ENCODE assay signal across 8 mouse cellular contexts in the genomic region with DNA sequence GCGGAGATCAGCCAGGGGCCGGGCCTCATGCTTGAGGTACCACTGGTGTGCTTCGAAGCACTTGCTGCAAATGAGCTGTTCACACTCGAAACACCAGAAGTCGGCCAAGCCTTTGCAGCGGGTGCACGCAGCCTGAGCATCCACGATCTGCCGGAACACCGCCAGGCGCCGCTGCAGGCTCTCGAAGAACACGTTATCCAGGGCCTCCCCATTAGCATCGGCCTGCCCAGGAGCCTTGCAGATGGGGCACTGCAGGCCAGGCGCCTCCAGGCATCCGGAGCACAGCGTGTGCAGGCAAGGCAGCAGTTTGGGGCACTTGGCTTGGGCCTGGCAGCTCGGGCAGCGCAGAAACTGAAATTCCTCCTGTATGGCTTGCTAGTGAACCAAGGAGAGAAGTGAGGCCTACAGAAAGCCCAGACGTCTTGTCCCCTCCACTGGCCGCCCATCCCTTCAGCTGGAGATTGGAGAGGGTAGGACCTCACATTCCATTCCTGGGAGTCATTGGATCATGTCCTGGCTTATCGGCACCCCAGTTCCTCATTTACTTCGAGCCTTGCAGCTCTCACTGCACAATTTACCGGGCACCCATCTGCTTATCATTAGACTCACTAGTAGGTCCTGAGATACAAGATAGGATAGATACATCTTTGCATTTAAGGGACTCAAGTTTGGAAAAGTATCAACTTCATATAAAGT. TPM values are rescaled to one million over a fixed set of nuclear protein-coding genes. Genes with fewer than 3 reads are reported as not detected.
DNase-seq lines count a peak whose midpoint lies in the region; ATAC-seq and TF ChIP-seq lines count a peak whose summit lies in the region.

No protein-coding gene starts in this region.

- TF ChIP-seq EP300 in ES-Bruce4 (IDR thresholded peaks at IDR 0.05; ENCODE audit: insufficient read depth, low read depth, low read length), result peak; percentile 62; the same call in 1 of the 2 replicates
- no peak for TF ChIP-seq EP300 in liver, postnatal 0 days (IDR thresholded peaks at IDR 0.05; ENCODE audit: low read depth)

- ATAC-seq in forebrain, embryonic 14.5 days, result peak; percentile 88
- ATAC-seq in liver, postnatal 0 days, result peak; percentile 77
- ATAC-seq in neural tube, embryonic 14.5 days (ENCODE audit: low read depth), result peak; percentile 87

- no peaks in the 10 kb centered on the region for H3K27me3 ChIP-seq in ES-Bruce4 (ENCODE audit: control insufficient read depth, insufficient read depth, low read length, poor library complexity, severe bottlenecking)
- H3K27me3 ChIP-seq in forebrain, embryonic 14.5 days (replicated peaks; ENCODE audit: control insufficient read depth, insufficient read depth, low read length), result no peaks in the 10 kb centered on the region
- H3K27me3 ChIP-seq in liver, postnatal 0 days (ENCODE audit: insufficient read depth, low read length), result no peaks in the 10 kb centered on the region
- H3K27me3 ChIP-seq in neural tube, embryonic 14.5 days (ENCODE audit: control insufficient read depth, insufficient read depth, low read length), result no peaks in the 10 kb centered on the region

- H3K9me3 ChIP-seq in ES-Bruce4 (replicated peaks; ENCODE audit: control insufficient read depth, insufficient read depth, low read length, poor library complexity, severe bottlenecking), result no peaks in the 10 kb centered on the region
- no peaks in the 10 kb centered on the region for H3K9me3 ChIP-seq in forebrain, embryonic 14.5 days (replicated peaks; ENCODE audit: control insufficient read depth, low read length)
- no peaks in the 10 kb centered on the region for H3K9me3 ChIP-seq in liver, postnatal 0 days (ENCODE audit: low read length)
- no peaks in the 10 kb centered on the region for H3K9me3 ChIP-seq in neural tube, embryonic 14.5 days (ENCODE audit: control insufficient read depth, low read length)

- peak overlapping the region; percentile 78 for H3K4me3 ChIP-seq in ES-Bruce4 (ENCODE audit: low read depth, low read length)
- H3K4me3 ChIP-seq in forebrain, embryonic 14.5 days (ENCODE audit: low read depth, low read length), result no peak overlapping the region
- peak overlapping the region; percentile 80 for H3K4me3 ChIP-seq in liver, postnatal 0 days (ENCODE audit: low read depth, low read length)
- no peak overlapping the region for H3K4me3 ChIP-seq in neural tube, embryonic 14.5 days (ENCODE audit: low read depth, low read length)

- intact Hi-C loops in heart, postnatal 14 days (cut with DNase I), result loop anchor here (1.0 to 2.0 kb wide), 2 partner anchors 22 to 33 kb away; no protein-coding TSS in a partner anchor

- peak overlapping the region; percentile 89 for H3K9ac ChIP-seq in ES-Bruce4 (ENCODE audit: low read depth, poor library complexity, severe bottlenecking)
- peak overlapping the region; percentile 52 for H3K9ac ChIP-seq in forebrain, embryonic 14.5 days (ENCODE audit: low read length)
- H3K9ac ChIP-seq in liver, postnatal 0 days (replicated peaks), result peak overlapping the region; percentile 86
- peak overlapping the region; percentile 41 for H3K9ac ChIP-seq in neural tube, embryonic 14.5 days (replicated peaks; ENCODE audit: low read depth, low read length)

- TF ChIP-seq POLR2A in ES-Bruce4 (IDR thresholded peaks at IDR 0.05; ENCODE audit: insufficient read depth, low read length), result no peak

- peak overlapping the region; percentile 41 for H3K4me2 ChIP-seq in forebrain, embryonic 14.5 days (ENCODE audit: low read length)
- H3K4me2 ChIP-seq in liver, postnatal 0 days (ENCODE audit: low read depth, low read length), result peak overlapping the region; percentile 84
- H3K4me2 ChIP-seq in neural tube, embryonic 14.5 days (ENCODE audit: low read depth, low read length), result peak overlapping the region; percentile 33

- peak; percentile 72 for DNase-seq in cerebellum, adult 11 months
- peak; percentile 90 for DNase-seq in forebrain, embryonic 14.5 days (ENCODE audit: low spot score)
- peak; percentile 85 to 86 for DNase-seq in heart, postnatal 14 days
- DNase-seq in layer of hippocampus, adult 11-12 months (ENCODE audit: low spot score), result peak; percentile 79
- peak; percentile 88 for DNase-seq in liver, postnatal 0 days
- peak; percentile 91 for DNase-seq in testis, postnatal 10 days (ENCODE audit: low spot score)

- H3K4me1 ChIP-seq in ES-Bruce4 (ENCODE audit: control insufficient read depth, insufficient read depth, low read length), result no peaks in the 10 kb centered on the region
- H3K4me1 ChIP-seq in forebrain, embryonic 14.5 days (ENCODE audit: control insufficient read depth, insufficient read depth, low read length), result peaks cover 10% of the 10 kb centered on the region
- H3K4me1 ChIP-seq in liver, postnatal 0 days (ENCODE audit: insufficient read depth), result peaks cover 41% of the 10 kb centered on the region
- H3K4me1 ChIP-seq in neural tube, embryonic 14.5 days (ENCODE audit: control insufficient read depth, insufficient read depth, low read length), result peaks cover 12% of the 10 kb centered on the region

- TF ChIP-seq CTCF in ES-Bruce4 (IDR thresholded peaks at IDR 0.05; ENCODE audit: low read depth, low read length), result peak; percentile 75
- TF ChIP-seq CTCF in liver, postnatal 0 days (IDR thresholded peaks at IDR 0.05; ENCODE audit: low read depth), result peak; percentile 95

- H3K36me3 ChIP-seq in ES-Bruce4 (ENCODE audit: control insufficient read depth, insufficient read depth, low read length, poor library complexity, severe bottlenecking), result peaks cover 32% of the 10 kb centered on the region
- H3K36me3 ChIP-seq in forebrain, embryonic 14.5 days (ENCODE audit: control insufficient read depth, insufficient read depth, low read length), result no peaks in the 10 kb centered on the region
- H3K36me3 ChIP-seq in liver, postnatal 0 days (replicated peaks; ENCODE audit: insufficient read depth, low read length), result peaks cover 25% of the 10 kb centered on the region
- H3K36me3 ChIP-seq in neural tube, embryonic 14.5 days (ENCODE audit: control insufficient read depth, insufficient read depth, low read length), result no peaks in the 10 kb centered on the region

- peak overlapping the region; percentile 43 for H3K27ac ChIP-seq in ES-Bruce4 (ENCODE audit: insufficient read depth, low read length)
- 0 out of 2 replicates have a peak overlapping the region, but pooled peaks have one; percentile 41 for H3K27ac ChIP-seq in forebrain, embryonic 14.5 days (ENCODE audit: low read depth, low read length)
- peak overlapping the region; percentile 74 for H3K27ac ChIP-seq in liver, postnatal 0 days (ENCODE audit: low read depth)
- no peak overlapping the region for H3K27ac ChIP-seq in neural tube, embryonic 14.5 days (ENCODE audit: low read depth, low read length)

- 16% methylated on average over 25 of the region's 25 CpGs for WGBS in forebrain, embryonic 14.5 days
- WGBS in liver, postnatal 0 days (ENCODE audit: insufficient replicate concordance), result 12% methylated on average over 25 of the region's 25 CpGs
- 15% methylated on average over 25 of the region's 25 CpGs for WGBS in neural tube, embryonic 14.5 days

RNA-seq across cellular contexts. Expression of a gene that starts 2.4 kb away (rescaled TPM):
- polyA plus RNA-seq in ES-Bruce4 (2011; ENCODE audit: insufficient read depth, insufficient read length, low read depth, missing spikeins), result 198 and 200 TPM in 2 replicates
- polyA plus RNA-seq in forebrain, embryonic 14.5 days (2014; fragmentation: Nextera tagmentation; extraction: Ambion mirVana), result 5.3 and 6.0 TPM in 2 replicates
- total RNA-seq in heart, postnatal 14 days (2021), result 10 to 100 TPM; 10.9 to 11.9 TPM
- 8.4 and 8.5 TPM in 2 replicates for polyA plus RNA-seq in liver, postnatal 0 days (2015; fragmentation: Nextera tagmentation; extraction: Ambion mirVana)
- 2.7 and 3.3 TPM in 2 replicates for polyA plus RNA-seq in neural tube, embryonic 14.5 days (2014; fragmentation: Nextera tagmentation; extraction: Ambion mirVana)

RNA-seq across cellular contexts. Expression of a gene that starts 5.8 kb away (rescaled TPM):
- 24.6 and 26.5 TPM in 2 replicates for polyA plus RNA-seq in ES-Bruce4 (2011; ENCODE audit: insufficient read depth, insufficient read length, low read depth, missing spikeins)
- 75.1 and 81.1 TPM in 2 replicates for polyA plus RNA-seq in forebrain, embryonic 14.5 days (2014; fragmentation: Nextera tagmentation; extraction: Ambion mirVana)
- 10 to 100 TPM; 12.7 to 12.9 TPM for total RNA-seq in heart, postnatal 14 days (2021)
- 5.6 and 6.7 TPM in 2 replicates for polyA plus RNA-seq in liver, postnatal 0 days (2015; fragmentation: Nextera tagmentation; extraction: Ambion mirVana)
- polyA plus RNA-seq in neural tube, embryonic 14.5 days (2014; fragmentation: Nextera tagmentation; extraction: Ambion mirVana), result 112 and 129 TPM in 2 replicates

RNA-seq across cellular contexts. Expression of a gene that starts 43.1 kb away (rescaled TPM):
- polyA plus RNA-seq in ES-Bruce4 (2011; ENCODE audit: insufficient read depth, insufficient read length, low read depth, missing spikeins), result 0.67 and 0.85 TPM in 2 replicates
- 118 and 123 TPM in 2 replicates for polyA plus RNA-seq in forebrain, embryonic 14.5 days (2014; fragmentation: Nextera tagmentation; extraction: Ambion mirVana)
- 1 to 10 TPM; 3.0 to 3.3 TPM for total RNA-seq in heart, postnatal 14 days (2021)
- not detected in 2 replicates for polyA plus RNA-seq in liver, postnatal 0 days (2015; fragmentation: Nextera tagmentation; extraction: Ambion mirVana)
- 13.2 and 13.5 TPM in 2 replicates for polyA plus RNA-seq in neural tube, embryonic 14.5 days (2014; fragmentation: Nextera tagmentation; extraction: Ambion mirVana)

RNA-seq across cellular contexts. Expression of a gene that starts 43.1 kb away (rescaled TPM):
- not detected in 2 replicates for polyA plus RNA-seq in ES-Bruce4 (2011; ENCODE audit: insufficient read depth, insufficient read length, low read depth, missing spikeins)
- 13.5 and 20.1 TPM in 2 replicates for polyA plus RNA-seq in forebrain, embryonic 14.5 days (2014; fragmentation: Nextera tagmentation; extraction: Ambion mirVana)
- total RNA-seq in heart, postnatal 14 days (2021), result 10 to 100 TPM; 44.0 to 44.6 TPM
- 2.9 and 3.0 TPM in 2 replicates for polyA plus RNA-seq in liver, postnatal 0 days (2015; fragmentation: Nextera tagmentation; extraction: Ambion mirVana)
- polyA plus RNA-seq in neural tube, embryonic 14.5 days (2014; fragmentation: Nextera tagmentation; extraction: Ambion mirVana), result 1.5 and 39.2 TPM in 2 replicates

Comparison
In these comparisons a context has a peak if more than half of its experiments do, and no peak if none do; other contexts are left out.
1. H3K4me3 ChIP-seq: peak in ES-Bruce4 (single experiment) and liver, postnatal 0 days (single experiment); none in forebrain, embryonic 14.5 days (single experiment) and neural tube, embryonic 14.5 days (single experiment).
2. H3K4me2 ChIP-seq: peak in every context shown above with its lines; median percentile 84 in liver, postnatal 0 days; 41 in forebrain, embryonic 14.5 days; 33 in neural tube, embryonic 14.5 days.
3. RNA of a gene that starts 2.4 kb away (polyA plus RNA-seq): 198 to 200 TPM in ES-Bruce4; 8.4 to 8.5 TPM in liver, postnatal 0 days, 5.3 to 6.0 TPM in forebrain, embryonic 14.5 days and 2.7 to 3.3 TPM in neural tube, embryonic 14.5 days; every median in the first group is over 10 times any median in the second.
4. Peak in every context shown above with its lines, with median percentiles within 50 percentile points of each other: H3K9ac ChIP-seq, DNase-seq and ATAC-seq.